Mouse (Mus musculus): Measurements from ENCODE around the gene Dnajb12. TPM values are rescaled to one million over a fixed set of nuclear protein-coding genes. Genes with fewer than 3 reads are reported as not detected.

Dnajb12 gene
- polyA plus RNA-seq, 1 experiment from 2014 or later, result 27.4 TPM

GRCm38 (mm10) chr10:59934039-59934438 is 54.7 kb downstream of the Dnajb12 start:
- H3K9me3 ChIP-seq (ENCODE audit: control insufficient read depth), result no peaks in the 10 kb centered on the region
- H3K4me2 ChIP-seq (replicated peaks; ENCODE audit: low read depth), result no peak overlapping the region
- no peak for ATAC-seq
- no peaks in the 10 kb centered on the region for H3K36me3 ChIP-seq (ENCODE audit: control insufficient read depth, insufficient read depth)
- no peak overlapping the region for H3K27ac ChIP-seq (ENCODE audit: low read depth, low read length)
- H3K4me3 ChIP-seq (ENCODE audit: low read depth, low read length), result no peak overlapping the region
- H3K27me3 ChIP-seq (replicated peaks; ENCODE audit: control insufficient read depth, insufficient read depth, low read length), result no peaks in the 10 kb centered on the region
- no peak for TF ChIP-seq CTCF (IDR thresholded peaks at IDR 0.05; ENCODE audit: low read depth)
- H3K9ac ChIP-seq (ENCODE audit: low read depth, low read length), result no peak overlapping the region
- WGBS, result 68% methylated on average over 3 of the region's 3 CpGs
- H3K4me1 ChIP-seq (replicated peaks; ENCODE audit: control insufficient read depth, insufficient read depth, low read length), result no peaks in the 10 kb centered on the region

GRCm38 (mm10) chr10:59936058-59936856 is 56.9 kb downstream of the Dnajb12 start:
- WGBS, result 52% methylated on average over 8 of the region's 8 CpGs

GRCm38 (mm10) chr10:59938662-59939061 is 59.3 kb downstream of the Dnajb12 start:
- Histone ChIP-seq H3K9me3 (ENCODE audit: control insufficient read depth) (no peaks in the 10 kb centered on the region), H3K4me2 (replicated peaks; ENCODE audit: low read depth) (no peak overlapping the region), H3K4me3 (ENCODE audit: low read depth, low read length) (no peak overlapping the region), H3K36me3 (ENCODE audit: control insufficient read depth, insufficient read depth) (no peaks in the 10 kb centered on the region), H3K9ac (ENCODE audit: low read depth, low read length) (no peak overlapping the region), H3K4me1 (replicated peaks; ENCODE audit: control insufficient read depth, insufficient read depth, low read length) (0 out of 2 replicates have a peak, but pooled peaks cover 5% of the 10 kb centered on the region), H3K27ac (ENCODE audit: low read depth, low read length) (no peak overlapping the region), H3K27me3 (replicated peaks; ENCODE audit: control insufficient read depth, insufficient read depth, low read length) (no peaks in the 10 kb centered on the region)
- 59% methylated on average over 5 of the region's 5 CpGs for WGBS
- no peak for TF ChIP-seq CTCF (IDR thresholded peaks at IDR 0.05; ENCODE audit: low read depth)
- no peak for ATAC-seq

More at GRCm38 (mm10) chr10:59936058-59936856, 56.9 kb downstream of the Dnajb12 start:
- no peak for TF ChIP-seq CTCF (IDR thresholded peaks at IDR 0.05; ENCODE audit: low read depth)
- ATAC-seq, result no peak
- Histone ChIP-seq H3K27me3 (replicated peaks; ENCODE audit: control insufficient read depth, insufficient read depth, low read length) (no peaks in the 10 kb centered on the region), H3K36me3 (ENCODE audit: control insufficient read depth, insufficient read depth) (no peaks in the 10 kb centered on the region), H3K27ac (ENCODE audit: low read depth, low read length) (no peak overlapping the region), H3K4me3 (ENCODE audit: low read depth, low read length) (no peak overlapping the region), H3K4me1 (replicated peaks; ENCODE audit: control insufficient read depth, insufficient read depth, low read length) (no peaks in the 10 kb centered on the region), H3K9ac (ENCODE audit: low read depth, low read length) (no peak overlapping the region), H3K4me2 (replicated peaks; ENCODE audit: low read depth) (no peak overlapping the region), H3K9me3 (ENCODE audit: control insufficient read depth) (no peaks in the 10 kb centered on the region)

GRCm38 (mm10) chr10:59939081-59939480 is 59.7 kb downstream of the Dnajb12 start:
- ATAC-seq, result no peak
- Histone ChIP-seq H3K4me3 (ENCODE audit: low read depth, low read length) (no peak overlapping the region), H3K36me3 (ENCODE audit: control insufficient read depth, insufficient read depth) (no peaks in the 10 kb centered on the region), H3K9ac (ENCODE audit: low read depth, low read length) (no peak overlapping the region), H3K9me3 (ENCODE audit: control insufficient read depth) (no peaks in the 10 kb centered on the region), H3K27ac (ENCODE audit: low read depth, low read length) (no peak overlapping the region), H3K27me3 (replicated peaks; ENCODE audit: control insufficient read depth, insufficient read depth, low read length) (no peaks in the 10 kb centered on the region), H3K4me1 (replicated peaks; ENCODE audit: control insufficient read depth, insufficient read depth, low read length) (0 out of 2 replicates have a peak, but pooled peaks cover 5% of the 10 kb centered on the region), H3K4me2 (replicated peaks; ENCODE audit: low read depth) (no peak overlapping the region)
- TF ChIP-seq CTCF (IDR thresholded peaks at IDR 0.05; ENCODE audit: low read depth), result no peak
- WGBS, result 79% methylated on average over 1 of the region's 1 CpGs

- H3K27ac ChIP-seq (ENCODE audit: low read depth, low read length), result 0 out of 2 replicates have a peak overlapping the region, but pooled peaks have one; percentile 52
- H3K9me3 ChIP-seq (ENCODE audit: control insufficient read depth), result no peaks in the 10 kb centered on the region
- no peak for TF ChIP-seq CTCF (IDR thresholded peaks at IDR 0.05; ENCODE audit: low read depth)
- WGBS, result 50% methylated on average over 19 of the region's 21 CpGs
- peak overlapping the region; percentile 20 for H3K4me3 ChIP-seq (ENCODE audit: low read depth, low read length)
- peak overlapping the region; percentile 66 for H3K4me2 ChIP-seq (replicated peaks; ENCODE audit: low read depth)
- H3K36me3 ChIP-seq (ENCODE audit: control insufficient read depth, insufficient read depth), result no peaks in the 10 kb centered on the region
- 0 out of 2 replicates have a peak, but pooled peaks cover 5% of the 10 kb centered on the region for H3K4me1 ChIP-seq (replicated peaks; ENCODE audit: control insufficient read depth, insufficient read depth, low read length)
- no peak for ATAC-seq
- no peaks in the 10 kb centered on the region for H3K27me3 ChIP-seq (replicated peaks; ENCODE audit: control insufficient read depth, insufficient read depth, low read length)
- H3K9ac ChIP-seq (ENCODE audit: low read depth, low read length), result peak overlapping the region; percentile 40
These were observed 63.0 kb downstream of the Dnajb12 start for GRCm38 (mm10) chr10:59942281-59942846.

GRCm38 (mm10) chr10:59942847-59943420 is 63.6 kb downstream of the Dnajb12 start:
- H3K4me2 ChIP-seq (replicated peaks; ENCODE audit: low read depth), result peak overlapping the region; percentile 66
- no peak for TF ChIP-seq CTCF (IDR thresholded peaks at IDR 0.05; ENCODE audit: low read depth)
- WGBS, result 2% methylated on average over 16 of the region's 16 CpGs
- H3K9me3 ChIP-seq (ENCODE audit: control insufficient read depth), result no peaks in the 10 kb centered on the region
- H3K27ac ChIP-seq (ENCODE audit: low read depth, low read length), result peak overlapping the region; percentile 52
- H3K36me3 ChIP-seq (ENCODE audit: control insufficient read depth, insufficient read depth), result no peaks in the 10 kb centered on the region
- ATAC-seq, result peak; percentile 36
- H3K27me3 ChIP-seq (replicated peaks; ENCODE audit: control insufficient read depth, insufficient read depth, low read length), result no peaks in the 10 kb centered on the region
- H3K4me3 ChIP-seq (ENCODE audit: low read depth, low read length), result peak overlapping the region; percentile 20
- H3K4me1 ChIP-seq (replicated peaks; ENCODE audit: control insufficient read depth, insufficient read depth, low read length), result 0 out of 2 replicates have a peak, but pooled peaks cover 5% of the 10 kb centered on the region
- peak overlapping the region; percentile 40 for H3K9ac ChIP-seq (ENCODE audit: low read depth, low read length)
